Mouse (Mus musculus) mouse embryonic stem cell (cell line): ENCODE measurements around the gene Eng.

ENCODE experiments used
- in situ Hi-C, 2 experiments: fragments of 300-500 bp; cut with MboI; formaldehyde crosslinking; loops; 1 replicate in 1 of 2; 3 replicates in 1 of 2; pipeline ENCODE4 v1.14.3; 2019 to 2020; ENCODE audit warnings: low sequenced_read_pairs in 2 of 2, low pct_unique_long_range_greater_than_20kb in 1 of 2, mixed read lengths in 1 of 2; ENCODE audit not compliant: unreplicated experiment in 1 of 2

The Eng gene

DNA sequence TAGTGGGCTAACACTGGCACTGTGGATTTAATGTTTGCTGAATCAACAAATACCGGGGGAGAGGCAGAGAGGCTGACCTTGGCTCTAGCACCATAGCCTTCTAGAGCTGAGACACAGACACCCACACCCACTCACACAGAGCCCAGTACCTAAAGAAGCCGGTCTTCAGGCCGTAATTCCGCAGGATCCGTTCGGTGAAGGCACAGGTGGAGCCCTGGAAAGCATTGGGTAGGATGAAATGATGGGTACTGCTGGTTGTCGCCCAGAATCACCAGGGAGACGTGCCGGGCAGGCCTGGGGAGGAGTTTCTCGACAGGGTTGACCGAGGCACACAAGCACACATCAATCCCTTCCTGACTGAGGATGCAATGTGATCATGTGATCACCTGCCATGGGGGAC is 44.6 kb downstream of the Eng start:
- in situ Hi-C loops = no loop called here

- in situ Hi-C loops = no loop called here
These were observed 46.1 kb downstream of the Eng start for GRCm38 (mm10) chr2:32692496-32692895.

DNA sequence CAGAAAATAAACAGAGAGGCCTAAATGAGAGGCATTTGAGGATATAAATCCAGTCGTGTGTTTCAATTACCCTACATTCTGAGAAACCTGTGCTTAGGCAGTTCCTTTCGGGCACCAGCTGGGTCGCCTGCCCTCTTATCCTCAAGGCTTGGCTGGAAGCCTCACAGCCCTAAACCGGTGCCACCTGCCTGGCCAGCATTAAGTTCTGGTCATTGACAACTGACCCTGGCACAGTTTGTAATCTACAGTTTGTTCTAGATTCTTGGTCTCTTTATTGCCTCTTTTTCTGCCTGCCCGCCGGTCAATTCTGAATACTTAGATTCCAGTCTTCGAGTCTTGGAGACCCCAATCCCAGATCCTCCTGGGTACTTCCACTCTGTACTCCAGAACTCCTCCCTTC is 46.9 kb downstream of the Eng start:
- in situ Hi-C loops = no loop called here

DNA sequence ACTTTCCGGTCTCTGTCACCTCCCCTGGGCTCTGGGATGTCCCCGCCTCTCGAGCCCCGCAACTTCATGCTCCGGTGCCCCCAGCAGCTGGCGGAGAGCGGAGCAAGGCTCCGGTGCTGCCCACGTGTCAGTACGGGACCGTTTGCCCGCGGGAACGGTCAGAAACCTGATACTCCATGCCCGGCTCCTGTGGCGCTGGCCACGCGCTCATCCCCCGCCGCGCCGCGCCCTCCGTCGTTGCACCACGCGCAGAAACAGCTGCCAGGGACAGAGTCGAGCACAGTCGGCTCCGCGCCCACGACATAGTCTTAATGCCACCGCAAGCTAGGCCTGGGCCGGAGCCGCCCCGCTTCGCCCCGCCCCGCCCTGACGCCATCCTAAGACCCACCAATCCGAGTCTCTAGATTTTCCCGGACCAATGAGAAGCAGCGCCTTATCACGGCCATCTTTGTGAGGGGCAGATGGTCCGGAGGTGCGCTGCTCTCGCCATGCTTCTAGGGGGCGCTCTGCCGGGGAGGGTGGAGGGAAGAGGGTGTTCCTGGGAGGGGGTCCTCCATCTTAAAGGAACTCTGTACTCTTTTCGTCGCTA is 47.5 kb downstream of the Eng start:
- in situ Hi-C loops = no loop called here

GRCm38 (mm10) chr2:32694691-32695090 is 48.3 kb downstream of the Eng start:
- in situ Hi-C loops = no loop called here

DNA sequence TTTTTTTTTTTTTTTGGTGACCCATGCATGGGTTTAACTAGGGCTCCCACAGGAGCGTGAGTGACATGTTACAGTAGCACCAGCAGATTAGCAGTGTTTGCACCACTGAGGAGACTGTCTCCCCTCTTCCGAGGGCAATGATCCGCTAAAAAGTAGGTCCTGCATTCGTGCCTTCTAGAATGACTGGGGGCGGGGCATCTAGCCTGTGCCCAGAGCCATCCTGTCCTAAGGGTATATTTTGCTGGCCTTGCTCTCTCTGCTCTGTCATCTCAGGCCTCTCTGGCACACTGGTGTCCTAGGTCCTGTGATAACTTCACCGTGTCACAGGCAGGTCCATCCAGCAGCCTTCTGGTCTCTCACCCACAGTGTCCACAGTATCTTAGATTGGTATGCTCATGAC is 53.3 kb downstream of the Eng start:
- in situ Hi-C loops = no loop called here

GRCm38 (mm10) chr2:32700966-32701743 is 54.8 kb downstream of the Eng start:
- in situ Hi-C loops = no loop called here

DNA sequence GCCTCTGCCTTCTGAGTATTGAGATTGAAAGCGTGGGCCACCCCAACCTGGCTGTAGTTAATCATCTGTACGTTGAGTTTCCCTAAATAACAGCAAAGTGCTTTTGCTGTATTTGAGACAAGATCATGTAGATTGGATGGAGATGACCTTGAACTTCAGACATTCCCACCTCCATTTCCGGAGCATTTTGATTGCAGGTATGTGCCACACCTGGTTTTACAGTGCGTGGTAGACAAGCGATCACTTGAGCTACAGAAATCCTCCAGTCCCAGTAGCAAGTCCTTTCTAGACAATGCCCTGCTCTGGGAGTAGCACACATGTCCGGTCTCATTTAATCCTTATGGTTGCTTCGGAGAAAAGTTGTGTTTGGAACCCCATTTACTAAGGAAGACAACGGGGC is 56.7 kb downstream of the Eng start:
- in situ Hi-C loops = no loop called here

GRCm38 (mm10) chr2:32704021-32704421 is 57.6 kb downstream of the Eng start, which contains the start of gene Fpgs:
TSS of gene Fpgs (minus strand) at chr2:32704145.
- in situ Hi-C loops = no loop called here

DNA sequence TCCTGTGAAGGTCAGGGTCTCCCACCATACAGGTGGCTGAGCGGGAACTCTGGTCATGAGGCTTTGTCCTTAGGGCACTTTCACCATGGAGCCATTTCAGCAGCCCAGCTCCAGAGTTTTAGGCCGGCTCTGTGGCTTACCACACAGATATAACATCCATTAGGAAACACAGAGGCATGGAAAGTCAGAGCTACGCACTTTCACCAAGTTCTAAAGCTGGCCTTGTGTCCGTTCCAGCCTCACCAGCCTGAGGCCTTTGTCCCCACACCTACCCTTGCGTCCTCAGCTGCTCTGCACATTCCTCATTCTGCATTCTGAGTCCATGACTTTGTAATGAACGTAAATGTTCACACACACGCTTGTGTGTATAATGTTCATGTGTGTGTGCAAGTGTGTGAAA is 58.6 kb downstream of the Eng start:
- in situ Hi-C loops = no loop called here

- in situ Hi-C loops = no loop called here
These were observed 60.6 kb downstream of the Eng start for GRCm38 (mm10) chr2:32706971-32707370.

DNA sequence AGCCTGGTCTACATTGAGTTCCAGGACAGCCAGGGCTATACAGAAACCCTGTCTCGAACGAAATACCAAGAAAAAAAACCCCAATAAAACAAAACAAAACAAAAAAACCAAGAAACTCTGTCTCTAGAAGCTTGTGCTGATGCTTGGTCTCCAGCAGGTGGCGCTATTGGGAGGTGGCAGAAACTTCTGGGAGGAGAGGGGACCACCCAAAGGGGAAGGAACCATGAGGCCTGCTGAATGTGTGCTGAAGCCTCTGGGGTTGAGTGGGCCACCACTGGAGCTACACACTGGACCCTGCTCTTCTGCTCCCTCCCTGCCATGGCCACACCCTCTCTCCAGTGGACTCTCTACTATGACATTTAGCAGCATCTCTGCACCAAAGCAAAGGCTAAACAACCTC is 62.2 kb downstream of the Eng start:
- in situ Hi-C loops = no loop called here

DNA sequence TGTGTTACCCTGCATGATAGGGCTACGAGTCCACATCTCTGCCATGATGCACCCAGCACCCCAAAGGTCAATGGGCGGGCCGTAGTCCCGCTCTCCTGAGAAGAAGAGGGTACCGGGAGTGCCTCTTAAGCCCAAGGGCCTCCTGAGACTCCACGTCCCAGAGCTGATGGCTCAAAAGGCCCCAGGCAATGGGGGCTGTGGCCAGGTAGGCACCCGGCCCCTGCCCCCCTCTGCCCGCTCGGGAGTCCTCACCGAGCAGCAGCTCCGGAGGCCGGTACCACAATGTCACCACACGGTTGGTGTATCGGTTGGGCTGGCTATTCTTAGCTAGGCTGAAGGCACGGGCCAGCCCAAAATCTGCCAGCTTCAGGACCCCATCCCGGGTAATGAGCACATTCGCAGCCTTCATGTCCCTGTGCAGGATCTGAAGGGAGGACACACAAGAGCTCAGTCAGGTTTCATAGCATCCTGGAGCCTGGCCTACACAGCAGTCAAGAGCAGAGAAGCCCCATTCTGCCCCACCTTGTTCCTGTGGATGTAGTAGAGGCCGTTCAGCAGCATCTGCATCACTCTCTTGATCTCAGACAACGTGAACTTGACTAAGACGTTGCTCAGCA is 63.2 kb downstream of the Eng start:
- in situ Hi-C loops = loop anchor here (5.0 kb wide), 1 partner anchor 48 kb away; the partner anchor contains the start of gene Tor2a (in 2 of the 2)

DNA sequence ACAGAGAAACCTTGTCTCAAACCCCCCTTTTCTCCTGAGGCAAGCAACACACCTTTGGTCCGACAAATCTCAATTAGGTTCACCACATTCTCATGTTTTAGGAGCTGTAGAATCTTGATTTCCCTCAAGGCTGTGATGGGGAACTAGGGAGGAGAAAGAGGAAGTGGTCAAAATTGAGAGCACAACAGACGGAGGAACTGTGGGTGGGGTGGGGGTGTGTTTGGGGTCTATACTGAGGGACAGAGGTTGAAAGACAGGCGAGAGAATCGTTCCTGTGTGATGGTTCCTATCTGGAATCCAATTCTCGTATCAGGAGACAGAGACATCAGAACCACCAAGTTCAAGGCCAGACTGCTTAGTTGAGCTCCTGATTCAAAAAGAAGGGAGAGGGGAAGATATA is 64.0 kb downstream of the Eng start:
- in situ Hi-C loops = loop anchor here (5.0 kb wide), 1 partner anchor 47 kb away; the partner anchor contains the start of gene Tor2a (in 2 of the 2)

GRCm38 (mm10) chr2:32711301-32712056 is 65.1 kb downstream of the Eng start:
- in situ Hi-C loops = loop anchor here (5.0 kb wide), 1 partner anchor 46 kb away; the partner anchor contains the start of gene Tor2a (in 2 of the 2)

- in situ Hi-C loops = loop anchor here (5.0 kb wide), 1 partner anchor 45 kb away; the partner anchor contains the start of gene Tor2a (in 2 of the 2)
These were observed 65.7 kb downstream of the Eng start for GRCm38 (mm10) chr2:32712108-32712551.

DNA sequence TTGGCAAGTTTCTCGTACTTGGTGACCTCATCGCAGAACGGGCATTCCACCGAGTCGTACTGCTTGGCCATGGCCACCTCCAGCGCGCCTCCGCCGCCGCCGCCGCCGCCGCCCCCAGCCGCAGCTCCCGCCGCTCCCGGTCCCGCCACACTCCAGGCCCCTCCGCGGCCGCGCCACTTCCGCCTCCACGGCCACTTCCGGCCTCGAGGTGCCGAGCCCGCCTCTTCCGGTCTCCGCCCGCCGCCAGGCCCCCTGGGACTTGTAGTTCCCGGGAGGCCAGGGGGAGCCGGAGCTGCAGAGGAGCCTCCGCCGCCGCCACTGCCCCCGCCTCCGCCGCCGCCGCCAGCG is 66.2 kb downstream of the Eng start:
- in situ Hi-C loops = loop anchor here (5.0 kb wide), 1 partner anchor 45 kb away; the partner anchor contains the start of gene Tor2a (in 2 of the 2)

DNA sequence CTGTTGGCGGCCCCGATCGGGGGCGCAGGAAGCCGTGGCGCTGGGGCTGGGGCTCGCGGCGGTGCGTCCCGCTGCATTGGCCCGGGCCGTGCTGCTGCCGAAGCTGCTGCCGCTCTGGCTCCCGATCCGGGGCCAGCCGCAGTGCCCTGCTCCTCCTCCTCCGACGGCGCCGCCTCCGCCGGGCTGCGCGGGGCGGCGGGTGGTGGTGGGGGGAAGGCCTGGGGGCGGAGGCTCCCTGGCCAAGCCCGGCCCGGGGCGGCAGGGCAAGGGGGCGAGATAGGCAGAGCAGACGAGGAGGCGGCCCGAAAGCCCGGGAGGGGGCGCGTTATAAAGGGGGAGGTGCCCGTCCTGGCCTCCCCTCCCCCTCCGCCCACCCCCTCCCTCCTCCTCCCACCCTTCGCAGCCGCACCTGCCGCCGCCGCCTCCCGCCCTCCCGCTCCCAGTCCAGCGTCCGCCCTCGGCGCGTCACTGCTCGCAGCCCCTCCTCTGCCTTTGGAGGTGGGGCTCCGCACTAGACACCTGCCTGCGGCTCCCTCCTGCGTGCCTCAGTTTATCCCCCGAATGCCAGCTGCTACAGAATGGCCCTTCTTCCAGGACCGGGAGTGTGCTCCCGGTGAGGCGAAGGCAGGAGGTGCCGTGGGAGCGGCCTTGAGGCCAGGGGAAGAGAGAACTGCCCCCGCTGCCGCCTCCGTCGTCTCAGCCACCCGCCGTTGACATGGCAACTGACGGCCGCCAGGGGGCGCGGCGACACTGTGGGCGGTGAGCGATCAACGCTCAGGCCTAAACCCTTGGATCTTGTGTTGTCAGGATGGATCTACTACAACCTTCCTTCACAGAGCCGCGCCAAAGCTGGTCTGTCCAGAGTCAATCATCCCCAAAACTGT is 66.8 kb downstream of the Eng start, which contains the start of gene Cdk9:
Cdk9 (minus strand) TSS at position 143 of the 884 bp plus-strand sequence.
- in situ Hi-C loops = loop anchor here (5.0 kb wide), 1 partner anchor 44 kb away; the partner anchor contains the start of gene Tor2a (in 2 of the 2)
